14 mouse cellular contexts compared by ENCODE assay signal in genomic region chr15:93913462-93913861, GRCm38 (mm10).
DNase-seq lines count a peak whose midpoint lies in the region; ATAC-seq lines count a peak whose summit lies in the region.
"Had no signal": no experiment of that assay in that cellular context is flagged by ENCODE, and none has a peak within 500 bp of the region (broad histone marks: within the 10 kb centered on the region; RNA-seq: fewer than 3 reads in every experiment).

No protein-coding gene starts in this region.

- no peaks in the 10 kb centered on the region for H3K36me3 ChIP-seq in liver, embryonic 11.5 days (ENCODE audit: control insufficient read depth, insufficient read depth, low read length)
- no peaks in the 10 kb centered on the region for H3K36me3 ChIP-seq in liver, embryonic 12.5 days
- H3K36me3 ChIP-seq in megakaryocyte, embryonic 14.5 days (replicated peaks; ENCODE audit: low read length): no peaks in the 10 kb centered on the region
- no peaks in the 10 kb centered on the region for H3K36me3 ChIP-seq in forebrain, embryonic 16.5 days (ENCODE audit: control insufficient read depth, insufficient read depth)
- H3K36me3 ChIP-seq: embryonic facial prominence, embryonic 12.5 days; heart, embryonic 12.5 days had no signal

- no peak overlapping the region for H3K9ac ChIP-seq in liver, embryonic 11.5 days (ENCODE audit: low read depth, low read length)
- no peak overlapping the region for H3K9ac ChIP-seq in liver, embryonic 12.5 days
- H3K9ac ChIP-seq in forebrain, embryonic 16.5 days (replicated peaks; ENCODE audit: low read depth, low read length): no peak overlapping the region
- H3K9ac ChIP-seq: embryonic facial prominence, embryonic 12.5 days; heart, embryonic 12.5 days had no signal

- H3K4me1 ChIP-seq in liver, embryonic 11.5 days (replicated peaks; ENCODE audit: control insufficient read depth, insufficient read depth, low read length): no peaks in the 10 kb centered on the region
- no peaks in the 10 kb centered on the region for H3K4me1 ChIP-seq in liver, embryonic 12.5 days
- peaks cover 6% of the 10 kb centered on the region for H3K4me1 ChIP-seq in megakaryocyte, embryonic 14.5 days
- peaks cover 5% of the 10 kb centered on the region; the same call in 1 of the 2 replicates for H3K4me1 ChIP-seq in forebrain, embryonic 16.5 days (replicated peaks; ENCODE audit: control insufficient read depth, insufficient read depth, low read length)

- peak; percentile 29; the same call in 1 of the 2 replicates for ATAC-seq in liver, embryonic 11.5 days (replicated peaks; ENCODE audit: low FRiP score)
- no peak for ATAC-seq in liver, embryonic 12.5 days
- peak; percentile 42 for ATAC-seq in activated CD4-positive, CD25-positive, alpha-beta regulatory T cell, adult 4 months
- ATAC-seq in forebrain, embryonic 16.5 days: no peak
- ATAC-seq: intestine, embryonic 16.5 days; lung, postnatal 0 days; midbrain, embryonic 16.5 days had no signal

- no peak overlapping the region for H3K4me3 ChIP-seq in liver, embryonic 11.5 days (ENCODE audit: low read depth, low read length)
- no peak overlapping the region for H3K4me3 ChIP-seq in liver, embryonic 12.5 days
- H3K4me3 ChIP-seq in megakaryocyte, embryonic 14.5 days (replicated peaks): peak overlapping the region; percentile 1
- no peak overlapping the region for H3K4me3 ChIP-seq in forebrain, embryonic 16.5 days (replicated peaks; ENCODE audit: low read length)
- H3K4me3 ChIP-seq: embryonic facial prominence, embryonic 12.5 days; heart, embryonic 12.5 days had no signal

- no peak overlapping the region for H3K27ac ChIP-seq in liver, embryonic 11.5 days (ENCODE audit: low read depth, low read length)
- H3K27ac ChIP-seq in liver, embryonic 12.5 days: no peak overlapping the region
- H3K27ac ChIP-seq in forebrain, embryonic 16.5 days (ENCODE audit: low read length): no peak overlapping the region
- H3K27ac ChIP-seq: embryonic facial prominence, embryonic 12.5 days had no signal

- no peaks in the 10 kb centered on the region for H3K9me3 ChIP-seq in liver, embryonic 11.5 days (ENCODE audit: control insufficient read depth, low read length)
- no peaks in the 10 kb centered on the region for H3K9me3 ChIP-seq in liver, embryonic 12.5 days (replicated peaks)
- H3K9me3 ChIP-seq in megakaryocyte, embryonic 14.5 days: peaks cover 6% of the 10 kb centered on the region; the same call in 1 of the 2 replicates
- peaks cover 3% of the 10 kb centered on the region; the same call in 1 of the 2 replicates for H3K9me3 ChIP-seq in forebrain, embryonic 16.5 days (ENCODE audit: control insufficient read depth, low read length)
- H3K9me3 ChIP-seq: embryonic facial prominence, embryonic 12.5 days had no signal

- no peaks in the 10 kb centered on the region for H3K27me3 ChIP-seq in liver, embryonic 11.5 days (replicated peaks; ENCODE audit: control insufficient read depth, insufficient read depth, low read length)
- no peaks in the 10 kb centered on the region for H3K27me3 ChIP-seq in liver, embryonic 12.5 days (replicated peaks)
- H3K27me3 ChIP-seq in megakaryocyte, embryonic 14.5 days (replicated peaks): no peaks in the 10 kb centered on the region
- no peaks in the 10 kb centered on the region for H3K27me3 ChIP-seq in forebrain, embryonic 16.5 days (replicated peaks; ENCODE audit: control insufficient read depth, insufficient read depth, low read length)
- H3K27me3 ChIP-seq: embryonic facial prominence, embryonic 12.5 days; heart, embryonic 12.5 days had no signal

- DNase-seq in liver, embryonic 11.5 days (ENCODE audit: low spot score): peak; percentile 22
- DNase-seq in thymus, postnatal 4 days: peak; percentile 78
- no peak for DNase-seq in adrenal gland, postnatal 14 days
- DNase-seq: adrenal gland, postnatal 25 days; cerebellum, adult 2 months had no signal

- no peak overlapping the region for H3K4me2 ChIP-seq in liver, embryonic 11.5 days
- no peak overlapping the region for H3K4me2 ChIP-seq in liver, embryonic 12.5 days
- no peak overlapping the region for H3K4me2 ChIP-seq in forebrain, embryonic 16.5 days (ENCODE audit: low read length)
- H3K4me2 ChIP-seq: embryonic facial prominence, embryonic 12.5 days; heart, embryonic 12.5 days had no signal

- 51% methylated on average over 5 of the region's 5 CpGs for WGBS in liver, embryonic 11.5 days
- 35% methylated on average over 5 of the region's 5 CpGs for WGBS in liver, embryonic 12.5 days (ENCODE audit: insufficient replicate concordance)
- WGBS in forebrain, embryonic 16.5 days: 79% methylated on average over 5 of the region's 5 CpGs

Comparison
In these comparisons a context has a peak if more than half of its experiments do, and no peak if none do; other contexts are left out.
1. ATAC-seq: peak in liver, embryonic 11.5 days (single experiment) and activated CD4-positive, CD25-positive, alpha-beta regulatory T cell, adult 4 months (single experiment); none in liver, embryonic 12.5 days (single experiment) and forebrain, embryonic 16.5 days (single experiment).